Mouse (Mus musculus) gastrocnemius, postnatal 4 days (tissue): ENCODE data around the gene Fhl4. TPM values are rescaled to one million over a fixed set of nuclear protein-coding genes. Genes with fewer than 3 reads are reported as not detected.

Experiments used
- total RNA-seq, 2 experiments: library from RNA; stranded (reverse); gene quantifications; 2 replicates each; pipeline ENCODE4 v1.2.3; 2021

Fhl4 gene
- total RNA-seq, 2 experiments from 2014 or later = 0.91 to 1.3 TPM

Other genes starting within 250 kb of the Fhl4 start
- gene Ric8b, start 184.9 kb downstream of the Fhl4 start, total RNA-seq = 10 to 100 TPM; 44.9 to 50.1 TPM
- gene Tmem263, start 132 bp upstream of the Fhl4 start, total RNA-seq = 10 to 100 TPM; 40.6 to 43.1 TPM
- gene Mterf2, start 25.5 kb upstream of the Fhl4 start, total RNA-seq = 10 to 100 TPM in 1 of 2 experiments, 1 to 10 TPM in 1; 8.8 to 12.8 TPM
- 10 to 100 TPM; 16.6 to 20.8 TPM for gene Cry1, start 82.6 kb upstream of the Fhl4 start, total RNA-seq